Mouse (Mus musculus) left cerebral cortex, adult 2 months (tissue): ENCODE measurements at regions not wholly inside any gene's neighbourhood (a gene's known extent, or its start where the extent isn't known, plus 50 kb on each side); places are given as distances from the start of the nearest gene placed in this dataset.
A peak's percentile ranks its signal among the peaks of the same experiment; 100 is the strongest.

ENCODE experiments used
- DNase-seq, 2 experiments: peaks; one replicate each; pipeline ENCODE4 v3.0.0; 2021 to 2022; ENCODE audit warnings: low spot score in 2 of 2, mixed read lengths in 1 of 2; ENCODE audit errors: extremely low spot score in 1 of 2
- H3K27ac ChIP-seq: fragments of 200-600 bp; 2 replicates; pipeline ENCODE4 v1.8.1; 2022
- H3K4me3 ChIP-seq: fragments of 200-600 bp; 2 replicates; pipeline ENCODE4 v1.8.1; 2022
- CTCF ChIP-seq: fragments of 200-600 bp; IDR thresholded peaks from 2 replicates; pipeline ENCODE4 v1.8.1; 2022; ENCODE audit warnings: antibody characterized with exemption, mild to moderate bottlenecking, moderate library complexity
- intact Hi-C: fragments of 180-260 bp; cut with DNase I; formaldehyde crosslinking; loops from one replicate; pipeline ENCODE4 v1.15.1; 2025

DNA sequence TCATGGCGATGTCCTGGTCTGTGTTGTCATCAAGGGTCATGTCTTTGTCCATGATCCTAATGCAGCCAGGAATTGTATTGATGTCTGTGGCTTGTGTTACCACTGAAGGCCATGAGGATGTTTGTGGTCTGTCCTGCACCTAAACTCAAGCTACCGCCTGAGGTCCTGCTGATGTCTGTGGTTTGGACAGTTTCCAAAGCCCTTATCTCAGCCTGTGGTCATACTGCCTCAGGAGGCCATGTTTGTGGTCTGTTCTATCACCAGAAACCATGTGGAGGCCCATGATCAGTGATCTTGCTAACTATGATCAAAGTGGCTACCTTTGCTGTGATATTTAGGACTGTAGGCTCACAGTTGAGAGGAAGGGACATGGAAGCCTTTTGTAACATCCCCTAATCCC lies 187.8 kb upstream of the Mad2l1 start:
- no peak for TF ChIP-seq CTCF
- Histone ChIP-seq H3K27ac (no peak overlapping the region), H3K4me3 (no peak overlapping the region)
- intact Hi-C loops = no loop called here
- DNase-seq = no peak

DNA sequence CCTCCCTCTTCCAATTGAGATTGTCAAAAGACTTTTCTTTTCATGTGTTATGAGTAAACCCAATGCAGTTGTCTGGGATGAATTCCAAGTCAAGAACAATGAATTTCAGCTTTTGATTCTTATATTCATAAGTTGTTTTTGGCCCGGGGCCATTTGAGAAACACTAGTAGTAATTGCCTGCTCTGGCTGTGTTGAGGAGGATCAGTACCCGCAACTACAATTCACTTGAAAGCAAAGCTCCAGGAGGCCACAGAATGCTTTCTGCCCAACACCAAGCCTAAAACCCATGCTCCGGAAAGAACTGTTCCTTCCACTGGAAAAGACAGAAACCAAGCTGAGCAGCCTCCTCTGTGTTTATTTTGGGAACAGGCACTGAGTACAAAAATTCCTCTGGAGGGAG lies 174.1 kb upstream of the Mad2l1 start:
- DNase-seq = peak; percentile 11 to 13
- no peak for TF ChIP-seq CTCF
- H3K27ac ChIP-seq = no peak overlapping the region
- H3K4me3 ChIP-seq = no peak overlapping the region
- intact Hi-C loops = no loop called here

DNA sequence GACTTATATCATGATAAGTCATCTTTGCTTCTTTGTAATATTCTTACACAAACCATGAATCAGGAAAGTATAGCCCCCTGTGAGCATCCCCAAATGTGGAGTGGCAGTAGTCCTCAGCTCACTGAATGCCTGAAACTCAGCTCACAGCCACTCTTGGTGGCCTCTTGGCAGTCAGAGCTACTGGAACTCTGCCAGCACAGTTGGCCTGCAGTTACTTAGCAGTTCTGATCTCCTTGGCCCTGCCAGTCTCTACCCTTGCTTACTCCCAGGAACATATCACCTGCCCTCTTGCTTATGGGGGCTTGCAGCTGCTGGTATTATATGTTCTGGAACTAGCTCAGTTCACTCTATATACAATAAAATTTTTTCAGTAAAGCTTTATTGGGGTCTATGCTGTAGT lies 167.9 kb upstream of the Mad2l1 start:
- no peak for DNase-seq
- TF ChIP-seq CTCF = no peak
- H3K27ac ChIP-seq = no peak overlapping the region
- intact Hi-C loops = no loop called here
- no peak overlapping the region for H3K4me3 ChIP-seq

- no peak for DNase-seq
- Histone ChIP-seq H3K27ac (no peak overlapping the region), H3K4me3 (no peak overlapping the region)
- TF ChIP-seq CTCF = no peak; the same call in 1 of the 2 replicates
- intact Hi-C loops = no loop called here
Measured at GRCm38 (mm10) chr6:66381279-66381934, 153.8 kb upstream of the Mad2l1 start.

- H3K4me3 ChIP-seq = no peak overlapping the region
- TF ChIP-seq CTCF = no peak
- intact Hi-C loops = no loop called here
- DNase-seq = no peak
- no peak overlapping the region for H3K27ac ChIP-seq
Measured at GRCm38 (mm10) chr6:66382347-66383010, 152.7 kb upstream of the Mad2l1 start.

- TF ChIP-seq CTCF = no peak
- intact Hi-C loops = no loop called here
- no peak overlapping the region for H3K4me3 ChIP-seq
Measured at GRCm38 (mm10) chr6:66395147-66395546, 140.0 kb upstream of the Mad2l1 start.

GRCm38 (mm10) chr6:66397411-66397810 lies 137.8 kb upstream of the Mad2l1 start:
- no peak for DNase-seq
- no peak for TF ChIP-seq CTCF
- H3K27ac ChIP-seq = no peak overlapping the region
- H3K4me3 ChIP-seq = no peak overlapping the region
- intact Hi-C loops = no loop called here

More at GRCm38 (mm10) chr6:66395147-66395546, 140.0 kb upstream of the Mad2l1 start:
- no peak overlapping the region for H3K27ac ChIP-seq
- DNase-seq = no peak

GRCm38 (mm10) chr6:66398674-66399073 lies 136.5 kb upstream of the Mad2l1 start:
- Histone ChIP-seq H3K27ac (no peak overlapping the region), H3K4me3 (no peak overlapping the region)
- TF ChIP-seq CTCF = no peak
- intact Hi-C loops = no loop called here
- no peak for DNase-seq

DNA sequence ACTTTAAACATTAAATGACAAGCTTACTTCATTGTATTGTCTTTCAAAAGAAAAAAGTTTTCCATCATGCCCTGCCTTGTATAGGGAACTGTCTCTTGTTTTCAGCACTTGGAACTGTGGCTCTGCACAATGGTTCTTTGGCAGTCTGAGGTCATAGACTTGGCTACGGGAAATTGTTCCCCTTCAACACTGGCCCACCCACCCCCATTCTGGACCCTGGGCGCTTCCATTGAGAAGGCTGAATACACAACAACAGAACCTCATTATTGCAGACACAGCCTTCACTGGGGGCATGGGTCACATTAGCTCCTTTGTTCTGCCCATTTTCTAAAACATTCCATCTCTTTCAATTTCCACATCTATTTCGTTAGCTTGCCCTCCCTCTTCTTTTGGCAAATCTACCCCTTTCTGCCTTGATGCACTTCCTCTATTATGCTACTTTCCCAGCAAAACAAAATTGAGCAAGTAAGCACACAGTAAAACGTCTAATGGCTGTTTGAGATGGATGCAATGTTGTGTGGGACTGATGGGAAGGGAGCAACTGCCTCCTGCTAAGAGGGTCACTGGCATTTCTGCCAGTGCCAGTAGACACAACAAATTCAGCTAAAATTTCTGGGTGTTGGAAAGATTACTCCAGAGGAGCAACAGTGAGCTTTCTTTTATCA lies 136.0 kb upstream of the Mad2l1 start:
- no peak overlapping the region for H3K4me3 ChIP-seq
- TF ChIP-seq CTCF = no peak
- H3K27ac ChIP-seq = no peak overlapping the region
- intact Hi-C loops = no loop called here
- no peak for DNase-seq

GRCm38 (mm10) chr6:66401468-66401867 lies 133.7 kb upstream of the Mad2l1 start:
- DNase-seq = no peak
- intact Hi-C loops = no loop called here
- TF ChIP-seq CTCF = no peak
- Histone ChIP-seq H3K27ac (no peak overlapping the region), H3K4me3 (no peak overlapping the region)

GRCm38 (mm10) chr6:66401868-66402440 lies 133.2 kb upstream of the Mad2l1 start:
- no peak for TF ChIP-seq CTCF
- DNase-seq = no peak
- intact Hi-C loops = no loop called here
- no peak overlapping the region for H3K4me3 ChIP-seq
- H3K27ac ChIP-seq = no peak overlapping the region

- DNase-seq = no peak
- no peak for TF ChIP-seq CTCF
- intact Hi-C loops = no loop called here
- Histone ChIP-seq H3K4me3 (no peak overlapping the region), H3K27ac (0 out of 2 replicates have a peak overlapping the region, but pooled peaks have one; percentile 15)
Measured at GRCm38 (mm10) chr6:66414822-66415221, 120.4 kb upstream of the Mad2l1 start.
